18 mouse cellular contexts compared by ENCODE assay signal in the genomic region with DNA sequence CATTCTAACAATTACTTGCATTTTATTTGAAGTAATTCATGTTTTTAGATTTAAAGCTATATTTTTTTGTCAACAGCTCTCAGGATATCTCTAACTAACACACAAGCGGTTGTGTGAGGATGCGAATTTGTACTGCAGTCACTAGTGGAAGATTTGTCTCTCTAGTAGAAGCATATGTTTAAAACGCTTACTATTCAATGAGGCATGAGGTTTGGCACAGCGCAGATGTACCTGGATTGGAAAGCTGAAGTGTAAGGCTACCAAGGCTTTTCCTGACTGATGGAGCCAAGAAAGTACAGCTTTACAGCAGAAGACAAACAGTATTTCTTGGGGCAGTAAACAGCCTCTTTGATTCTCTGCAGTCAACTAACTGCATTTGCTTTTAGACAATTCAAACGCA.
DNase-seq lines count a peak whose midpoint lies in the region; ATAC-seq and TF ChIP-seq lines count a peak whose summit lies in the region.
"Had no signal": no experiment of that assay in that cellular context is flagged by ENCODE, and none has a peak within 500 bp of the region (broad histone marks: within the 10 kb centered on the region; RNA-seq: fewer than 3 reads in every experiment).

No protein-coding gene starts in this region.

- WGBS in cerebellum, adult 2 months = 40% methylated on average over 5 of the region's 5 CpGs
- 91% methylated on average over 5 of the region's 5 CpGs for WGBS in midbrain, embryonic 11.5 days
- 92% methylated on average over 5 of the region's 5 CpGs for WGBS in midbrain, embryonic 14.5 days

- no peaks in the 10 kb centered on the region for H3K4me1 ChIP-seq in cerebellum, adult 2 months (ENCODE audit: control insufficient read depth, insufficient read depth, low read length)
- H3K4me1 ChIP-seq in midbrain, embryonic 11.5 days (ENCODE audit: control insufficient read depth, insufficient read depth, low read length) = no peaks in the 10 kb centered on the region
- no peaks in the 10 kb centered on the region for H3K4me1 ChIP-seq in midbrain, embryonic 14.5 days (ENCODE audit: control insufficient read depth, insufficient read depth, low read length)
- H3K4me1 ChIP-seq: embryonic facial prominence, embryonic 13.5 days; embryonic facial prominence, embryonic 15.5 days; forebrain, embryonic 10.5 days; forebrain, embryonic 12.5 days had no signal

- no peak overlapping the region for H3K4me3 ChIP-seq in cerebellum, adult 2 months (replicated peaks; ENCODE audit: insufficient read depth, low read depth, low read length)
- no peak overlapping the region for H3K4me3 ChIP-seq in midbrain, embryonic 11.5 days (ENCODE audit: low read depth, low read length)
- no peak overlapping the region for H3K4me3 ChIP-seq in midbrain, embryonic 14.5 days (replicated peaks; ENCODE audit: low read depth, low read length)
- H3K4me3 ChIP-seq: embryonic facial prominence, embryonic 13.5 days; embryonic facial prominence, embryonic 15.5 days; erythroblast, embryonic 14.5 days; forebrain, embryonic 10.5 days; forebrain, embryonic 12.5 days had no signal

- ATAC-seq in midbrain, embryonic 11.5 days (ENCODE audit: low FRiP score) = no peak
- ATAC-seq in midbrain, embryonic 14.5 days (ENCODE audit: low FRiP score, low TSS enrichment) = no peak
- ATAC-seq: forebrain, embryonic 14.5 days; forebrain, embryonic 16.5 days had no signal

- H3K4me2 ChIP-seq in midbrain, embryonic 11.5 days = no peak overlapping the region
- no peak overlapping the region for H3K4me2 ChIP-seq in midbrain, embryonic 14.5 days (ENCODE audit: low read length)
- H3K4me2 ChIP-seq: embryonic facial prominence, embryonic 13.5 days; embryonic facial prominence, embryonic 15.5 days; forebrain, embryonic 12.5 days had no signal

- no peaks in the 10 kb centered on the region for H3K27me3 ChIP-seq in cerebellum, adult 2 months (ENCODE audit: control insufficient read depth, insufficient read depth, low read length)
- no peaks in the 10 kb centered on the region for H3K27me3 ChIP-seq in midbrain, embryonic 11.5 days (ENCODE audit: control insufficient read depth, insufficient read depth, low read length)
- H3K27me3 ChIP-seq in midbrain, embryonic 14.5 days (ENCODE audit: control insufficient read depth, insufficient read depth, low read length) = no peaks in the 10 kb centered on the region
- H3K27me3 ChIP-seq: embryonic facial prominence, embryonic 13.5 days; embryonic facial prominence, embryonic 15.5 days; forebrain, embryonic 12.5 days had no signal

- no peak overlapping the region for H3K27ac ChIP-seq in cerebellum, adult 2 months (ENCODE audit: insufficient read depth, low read length)
- H3K27ac ChIP-seq in midbrain, embryonic 11.5 days (ENCODE audit: low read depth, low read length) = no peak overlapping the region
- H3K27ac ChIP-seq in midbrain, embryonic 14.5 days (replicated peaks; ENCODE audit: low read depth, low read length) = no peak overlapping the region
- H3K27ac ChIP-seq: embryonic facial prominence, embryonic 13.5 days; embryonic facial prominence, embryonic 15.5 days; forebrain, embryonic 10.5 days; forebrain, embryonic 12.5 days had no signal

- TF ChIP-seq POLR2A in cerebellum, adult 2 months (IDR thresholded peaks at IDR 0.05; ENCODE audit: borderline replicate concordance, insufficient read depth, low read length) = no peak

- no peak for TF ChIP-seq CTCF in cerebellum, adult 2 months (IDR thresholded peaks at IDR 0.05; ENCODE audit: borderline replicate concordance, insufficient read depth, low read depth, low read length)

- no peaks in the 10 kb centered on the region for H3K36me3 ChIP-seq in midbrain, embryonic 11.5 days (ENCODE audit: control insufficient read depth, insufficient read depth, low read length)
- H3K36me3 ChIP-seq in midbrain, embryonic 14.5 days (ENCODE audit: control insufficient read depth, insufficient read depth, low read length) = no peaks in the 10 kb centered on the region
- H3K36me3 ChIP-seq: embryonic facial prominence, embryonic 13.5 days; embryonic facial prominence, embryonic 15.5 days; forebrain, embryonic 10.5 days; forebrain, embryonic 12.5 days had no signal

- no peaks in the 10 kb centered on the region for H3K9me3 ChIP-seq in midbrain, embryonic 11.5 days (ENCODE audit: control insufficient read depth, low read length)
- no peaks in the 10 kb centered on the region for H3K9me3 ChIP-seq in midbrain, embryonic 14.5 days (ENCODE audit: control insufficient read depth, low read length)
- H3K9me3 ChIP-seq: embryonic facial prominence, embryonic 13.5 days; embryonic facial prominence, embryonic 15.5 days; forebrain, embryonic 10.5 days; forebrain, embryonic 12.5 days had no signal

- DNase-seq in cerebellum, postnatal 14 days = peak; percentile 14 to 58
- DNase-seq in cerebellum, adult 2 months = no peak
- DNase-seq in midbrain, embryonic 11.5 days (ENCODE audit: low spot score, missing footprints) = peak; percentile 75
- no peak for DNase-seq in midbrain, embryonic 14.5 days
- DNase-seq: adrenal gland, adult 2 months; adrenal gland, postnatal 10 days; adrenal gland, postnatal 25 days; cerebellum, adult 11 months; cerebellum, adult 18-20 months; cerebellum, adult 9-10 months; embryo, embryonic 11 days had no signal

- H3K9ac ChIP-seq in midbrain, embryonic 11.5 days (ENCODE audit: low read length) = no peak overlapping the region
- no peak overlapping the region for H3K9ac ChIP-seq in midbrain, embryonic 14.5 days (replicated peaks; ENCODE audit: low read length)
- H3K9ac ChIP-seq: embryonic facial prominence, embryonic 13.5 days; embryonic facial prominence, embryonic 15.5 days; forebrain, embryonic 12.5 days had no signal

Comparison
In these comparisons a context has a peak if more than half of its experiments do, and no peak if none do; other contexts are left out.
1. DNase-seq: peak in cerebellum, postnatal 14 days (2 of 2) and midbrain, embryonic 11.5 days (single experiment); none in cerebellum, adult 2 months (0 of 2) and midbrain, embryonic 14.5 days (single experiment).